Mouse (Mus musculus) heart, postnatal 0 days (tissue): ENCODE measurements at regions not wholly inside any gene's neighbourhood (a gene's known extent, or its start where the extent isn't known, plus 50 kb on each side); places are given as distances from the start of the nearest gene placed in this dataset.

Experiments used
- CTCF ChIP-seq: IDR thresholded peaks from 2 replicates; pipeline ENCODE4 v1.5.1; 2016; ENCODE audit warnings: antibody characterized with exemption, control low read depth, low read depth
- EP300 ChIP-seq: IDR thresholded peaks from 2 replicates; pipeline ENCODE4 v1.6.1; 2016; ENCODE audit warnings: antibody characterized with exemption, low read depth

DNA sequence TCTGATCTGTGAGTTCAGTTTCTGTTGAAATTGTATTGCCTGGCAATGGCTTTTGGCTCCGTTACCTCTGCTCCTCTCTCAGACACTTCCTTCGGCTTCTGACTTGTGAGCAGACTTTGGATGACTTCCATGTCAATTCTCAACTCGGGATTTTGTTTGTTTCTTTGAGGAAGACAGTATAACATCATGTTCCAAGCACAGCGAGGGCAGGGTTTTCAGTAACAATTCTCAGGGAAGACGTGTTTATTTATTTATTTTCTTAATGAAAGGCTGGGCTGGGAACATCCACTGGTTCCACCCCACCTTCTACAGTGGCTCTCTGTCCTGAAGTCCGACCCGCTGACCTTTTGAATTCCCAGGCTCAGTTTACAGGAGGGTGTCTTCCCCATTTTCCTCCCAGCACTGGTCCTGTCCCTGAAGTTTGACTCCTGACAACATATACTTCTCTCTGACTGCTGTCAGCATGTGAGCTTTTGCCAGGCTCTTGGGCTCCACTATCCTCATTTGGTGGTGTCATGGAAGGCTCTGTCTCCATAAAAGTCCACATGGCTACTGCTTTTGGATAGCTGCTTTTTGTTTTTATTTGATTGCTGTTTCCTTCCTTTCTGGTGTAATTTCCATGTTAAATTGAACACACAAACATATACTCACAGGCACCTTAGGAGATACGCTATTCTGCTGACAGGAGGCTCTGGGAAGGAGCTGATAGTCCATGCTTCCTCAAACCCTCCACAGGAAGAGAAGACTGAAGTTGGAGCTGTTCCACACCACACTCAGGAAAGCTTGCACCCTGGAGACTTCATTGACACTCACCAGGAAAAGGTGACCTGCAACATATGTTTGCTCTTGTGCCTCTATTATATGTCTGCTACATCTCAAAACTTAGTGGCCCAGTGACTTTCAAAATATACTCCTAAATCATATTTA is 624.9 kb upstream of the Igfbp3 start:
- TF ChIP-seq EP300 (no peak), CTCF (no peak)
